Mouse (Mus musculus): ENCODE measurements around the gene Stau1. TPM values are rescaled to one million over a fixed set of nuclear protein-coding genes. Genes with fewer than 3 reads are reported as not detected.
A peak's percentile ranks its signal among the peaks of the same experiment; 100 is the strongest.
"Not testable (repeated sequence)": the region's sequence is repeated elsewhere in the genome, so short reads cannot be mapped to it uniquely, and the experiment has no call there.

The Stau1 gene
- total RNA-seq (2022), result 10 to 100 TPM; 40.7 to 48.5 (median 44.1) TPM

- peak; percentile 94 for DNase-seq (ENCODE audit: low spot score)
Measured at GRCm38 (mm10) chr2:166995796-166996532, at the start of gene Stau1. Stau1 (minus strand) TSS chr2:166996299.

- DNase-seq (ENCODE audit: low spot score), result no peak
Measured at GRCm38 (mm10) chr2:167043400-167044121, 47.5 kb upstream of the Stau1 start.

- no peak for DNase-seq (ENCODE audit: low spot score)
Measured at GRCm38 (mm10) chr2:167039386-167039785, 43.3 kb upstream of the Stau1 start.

DNA sequence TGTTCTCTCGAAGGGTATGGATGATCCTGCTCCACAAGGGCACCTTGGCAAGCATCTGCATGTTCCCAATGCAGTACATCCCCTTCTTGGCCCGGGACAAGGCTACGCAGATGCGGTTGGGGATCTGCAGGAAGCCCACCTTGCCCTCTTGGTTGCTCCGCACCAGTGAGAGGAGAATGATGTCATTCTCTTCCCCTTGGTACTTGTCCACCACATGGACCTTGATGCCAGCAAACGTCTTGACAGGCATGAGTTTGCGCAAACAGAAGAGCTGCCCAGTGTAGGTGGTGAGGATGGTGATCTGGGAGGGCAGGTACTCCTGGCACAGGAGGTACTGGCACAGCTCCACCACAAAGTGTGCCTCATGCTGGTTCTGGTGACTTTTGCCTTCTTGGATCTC lies 42.6 kb upstream of the Stau1 start:
- DNase-seq (ENCODE audit: low spot score), result no peak

DNA sequence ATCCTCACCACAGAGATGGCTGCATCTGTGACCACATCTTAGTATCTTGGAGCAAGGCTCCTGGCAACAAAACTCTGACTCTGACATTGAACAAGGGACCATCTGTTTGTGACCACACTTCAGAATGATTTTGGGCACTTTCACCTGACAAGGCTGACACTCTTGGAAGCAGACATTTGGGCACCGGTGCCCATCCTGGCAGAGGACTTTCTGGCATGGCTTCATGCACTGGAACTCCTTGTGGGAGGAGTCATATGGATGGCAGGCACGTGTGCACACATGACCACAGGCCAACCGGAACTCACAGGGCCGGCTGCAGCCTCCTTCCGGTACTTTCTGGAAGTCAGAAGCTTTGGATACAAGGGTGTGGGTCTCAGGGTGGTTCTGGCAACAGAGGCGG lies 42.2 kb upstream of the Stau1 start:
- DNase-seq (ENCODE audit: low spot score), result no peak

DNA sequence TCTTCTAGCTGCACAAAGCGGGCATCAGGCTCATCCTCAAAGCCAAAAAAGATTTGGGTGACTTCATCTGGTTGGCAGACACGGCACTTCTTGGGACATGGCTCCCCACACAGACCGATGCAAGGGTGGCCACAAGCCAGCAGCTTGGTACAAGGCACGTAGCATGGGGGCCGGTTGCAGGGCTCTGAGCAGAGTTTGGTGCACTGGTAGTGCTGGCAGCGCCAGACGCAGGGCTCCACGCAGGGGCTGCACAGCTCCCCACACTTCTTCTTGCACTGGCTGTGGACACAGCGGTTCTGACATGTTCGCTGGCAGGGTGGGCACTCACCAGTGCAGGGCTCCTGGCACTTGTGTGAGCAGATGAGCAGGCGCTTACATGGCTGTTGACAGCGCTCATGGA lies 41.6 kb upstream of the Stau1 start:
- no peak for DNase-seq (ENCODE audit: low spot score)

DNA sequence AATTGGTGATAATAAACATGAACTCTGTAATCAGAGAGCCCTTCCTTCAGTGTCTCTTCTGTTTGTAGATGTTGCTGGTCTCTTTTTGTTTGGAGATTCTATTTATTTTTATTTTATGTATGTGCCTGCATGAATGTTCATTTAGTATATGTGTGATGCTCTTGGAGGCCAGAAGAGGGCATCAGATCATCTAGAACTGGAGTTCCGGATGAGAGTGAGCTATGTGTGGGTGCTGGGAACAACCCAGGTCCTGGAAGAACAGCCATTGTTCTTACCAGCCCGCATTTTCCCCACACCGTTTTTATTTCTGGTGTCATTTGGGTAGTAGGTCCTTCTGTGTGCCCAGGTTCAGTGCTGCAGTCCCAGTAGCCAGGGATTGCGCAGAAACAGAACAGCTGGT lies 34.4 kb upstream of the Stau1 start:
- no peak for DNase-seq (ENCODE audit: low spot score)

- DNase-seq (ENCODE audit: low spot score), result no peak
Measured at GRCm38 (mm10) chr2:167028553-167028952, 32.5 kb upstream of the Stau1 start.

DNA sequence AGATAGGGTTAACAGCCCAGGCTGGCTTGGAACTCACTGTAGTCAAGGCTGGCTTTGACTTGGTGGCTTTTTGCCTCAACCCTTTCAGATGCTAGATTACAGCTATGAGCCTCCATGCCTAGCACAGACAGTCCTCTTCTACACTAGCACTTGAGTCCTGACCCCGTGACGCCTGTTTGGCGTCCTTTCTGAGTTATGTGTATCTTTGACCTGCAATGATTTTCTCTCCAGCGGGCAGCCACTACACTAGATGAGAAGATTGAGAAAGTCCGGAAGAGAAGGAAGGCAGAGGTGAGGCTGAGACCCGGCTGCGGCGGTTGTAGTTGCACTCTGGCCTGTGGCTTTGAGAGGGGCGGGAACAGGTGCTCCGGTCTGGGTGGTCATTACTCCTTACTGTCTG lies 23.3 kb upstream of the Stau1 start:
- DNase-seq (ENCODE audit: low spot score), result no peak

DNA sequence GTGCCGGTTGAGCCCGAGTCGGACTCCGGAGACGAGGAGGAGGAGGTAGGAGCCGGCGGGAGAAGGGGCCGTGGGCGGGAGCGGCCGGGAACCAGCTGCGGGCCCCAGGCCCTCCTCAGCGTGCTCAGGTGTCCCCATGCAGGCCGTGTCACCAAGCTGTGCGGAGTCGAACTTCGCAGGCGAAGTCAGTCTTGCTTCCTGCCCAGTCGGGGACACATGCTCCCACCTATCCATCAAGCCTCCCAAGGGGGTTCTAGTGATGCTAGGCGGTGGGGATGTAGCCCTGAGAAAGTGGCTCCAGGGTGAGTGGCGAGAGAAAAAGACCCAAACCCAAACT lies 19.3 kb upstream of the Stau1 start:
- DNase-seq (ENCODE audit: low spot score), result no peak

DNA sequence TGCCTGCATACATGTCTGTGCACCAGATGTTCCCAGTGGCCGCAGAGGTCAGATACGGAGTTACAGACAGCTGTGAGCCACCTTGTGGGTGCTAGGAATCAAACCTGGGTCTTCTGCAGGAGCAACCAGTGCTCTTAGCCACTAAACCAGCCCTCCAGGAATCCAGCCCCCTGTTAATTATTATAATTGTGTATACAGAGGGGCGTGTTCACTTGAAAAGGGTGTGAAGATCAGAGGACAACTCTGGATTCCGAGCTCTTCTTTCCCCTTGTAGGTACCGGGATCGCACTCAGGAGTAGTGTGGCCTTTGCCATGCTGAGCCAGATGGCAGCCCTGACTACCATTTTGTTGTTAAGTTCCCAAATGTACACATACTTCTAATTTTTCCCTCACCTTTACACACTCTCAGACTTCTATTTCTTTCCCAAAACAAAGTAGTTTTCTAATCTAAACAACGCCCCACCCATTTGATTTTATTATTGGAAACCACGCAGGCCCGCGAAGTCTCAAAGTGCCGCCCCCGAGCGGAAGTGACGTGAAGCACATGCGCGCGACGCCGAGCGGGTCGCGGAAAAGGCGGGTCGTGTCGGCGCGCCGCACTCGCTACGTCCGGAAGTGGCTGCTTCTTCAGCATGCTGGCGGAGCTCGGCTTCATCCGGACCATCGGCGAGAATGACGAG lies 18.7 kb upstream of the Stau1 start, which contains the start of gene Ddx27:
TSS of gene Ddx27 (plus strand) at position 492 of the 680 bp plus-strand sequence.
- peak; percentile 93 for DNase-seq (ENCODE audit: low spot score)

GRCm38 (mm10) chr2:167010546-167010945 lies 14.4 kb upstream of the Stau1 start:
- no peak for DNase-seq (ENCODE audit: low spot score)

DNA sequence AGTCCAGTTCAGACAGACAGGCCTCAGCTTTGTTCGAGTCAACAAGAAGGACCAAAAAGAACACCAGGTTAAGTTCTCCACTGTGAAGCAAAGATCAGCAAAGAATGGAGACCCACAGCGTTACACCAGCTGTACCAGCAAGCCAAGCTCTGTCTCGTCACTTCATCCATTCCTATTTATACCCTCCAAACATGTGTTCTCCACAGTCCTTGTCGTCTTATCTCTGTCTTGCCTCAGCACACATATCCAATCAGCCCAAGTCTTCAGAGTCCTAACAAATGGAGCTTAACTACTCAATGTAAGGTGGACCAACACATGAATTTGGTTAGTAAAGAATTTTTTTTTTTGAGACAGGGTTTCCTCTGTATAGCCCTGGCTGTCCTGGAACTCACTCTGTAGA lies 13.4 kb upstream of the Stau1 start:
- DNase-seq (ENCODE audit: low spot score), result no peak

- DNase-seq (ENCODE audit: low spot score), result not testable (repeated sequence)
Measured at GRCm38 (mm10) chr2:167007565-167007964, 11.5 kb upstream of the Stau1 start.

- no peak for DNase-seq (ENCODE audit: low spot score)
Measured at GRCm38 (mm10) chr2:167007001-167007491, 10.9 kb upstream of the Stau1 start.

DNA sequence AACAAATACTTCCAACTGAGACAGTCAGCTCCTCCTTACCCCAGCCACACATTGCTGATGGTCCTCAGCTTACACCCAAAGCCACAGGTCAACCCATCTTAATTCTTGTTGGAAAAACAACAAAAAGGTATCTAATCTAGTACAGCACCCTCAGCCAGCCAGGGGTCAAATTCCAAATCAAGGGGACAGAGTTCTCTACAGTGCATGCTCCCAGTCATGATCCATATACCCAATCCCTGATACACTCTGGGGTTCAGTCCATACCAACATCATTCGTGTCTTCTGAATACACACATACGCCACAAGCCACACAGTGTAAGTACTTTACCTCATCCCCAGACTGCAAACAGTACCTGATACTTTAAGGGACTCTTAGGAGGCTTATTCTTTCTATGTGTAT lies 10.3 kb upstream of the Stau1 start:
- DNase-seq (ENCODE audit: low spot score), result no peak

DNA sequence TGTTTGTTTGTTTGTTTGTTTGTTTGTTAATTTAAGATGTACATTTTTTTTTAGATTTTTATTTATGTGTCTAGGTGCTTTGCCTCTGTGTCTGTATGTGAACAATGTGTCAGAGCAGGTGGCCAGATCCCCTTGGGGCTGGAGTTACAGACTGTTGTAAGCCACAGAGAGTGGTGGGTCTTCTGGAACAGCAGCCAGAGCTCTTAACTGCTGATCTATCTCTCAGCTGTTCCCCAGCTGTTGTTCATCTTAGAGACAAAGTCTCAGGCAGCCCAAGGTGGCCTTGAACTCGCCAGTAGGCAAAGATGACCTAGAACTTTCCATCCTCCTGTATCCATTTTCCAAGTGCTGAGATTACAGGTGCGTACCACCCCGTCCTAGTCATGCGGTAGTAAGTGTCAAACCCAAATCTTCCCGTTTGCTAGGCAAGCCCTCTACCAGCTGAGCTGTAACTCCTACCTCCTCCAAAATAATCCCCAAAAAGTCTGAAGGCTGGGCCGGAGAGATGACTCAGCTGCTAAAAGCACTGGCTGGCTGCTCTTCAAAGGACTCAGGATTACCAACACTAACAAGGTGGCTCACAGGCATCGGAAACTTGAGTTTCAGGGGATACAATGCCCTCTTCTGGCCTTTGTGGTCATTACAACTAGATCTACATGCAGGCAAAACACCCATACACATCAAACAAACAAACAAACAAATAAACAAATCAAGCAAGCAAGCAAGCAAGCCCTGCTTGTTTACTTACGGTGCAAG lies 8.2 kb upstream of the Stau1 start:
- DNase-seq (ENCODE audit: low spot score), result peak; percentile 76

DNA sequence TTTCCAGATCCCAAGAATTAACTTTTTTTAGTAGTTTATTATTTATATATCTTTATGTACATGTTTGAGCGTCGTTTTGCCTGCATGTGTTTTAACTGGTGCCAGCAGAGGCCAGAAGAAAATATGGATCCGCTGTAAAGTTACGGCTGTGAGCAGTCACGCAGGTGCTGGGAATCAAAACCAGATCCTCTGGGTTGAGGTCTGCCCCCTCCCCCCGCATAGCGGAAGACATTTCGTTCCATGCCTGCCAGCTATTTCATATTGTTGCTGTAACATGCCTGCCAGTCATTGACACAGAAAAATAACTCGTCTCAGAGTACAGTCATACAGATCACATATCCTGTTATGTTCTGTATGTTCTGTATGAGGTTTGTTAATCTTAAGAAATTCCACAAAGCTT lies 5.4 kb upstream of the Stau1 start:
- no peak for DNase-seq (ENCODE audit: low spot score)

- DNase-seq (ENCODE audit: low spot score), result no peak
Measured at GRCm38 (mm10) chr2:166996533-166996894, 415 bp upstream of the Stau1 start.

GRCm38 (mm10) chr2:166995021-166995795 lies 891 bp downstream of the Stau1 start:
- DNase-seq (ENCODE audit: low spot score), result no peak

DNA sequence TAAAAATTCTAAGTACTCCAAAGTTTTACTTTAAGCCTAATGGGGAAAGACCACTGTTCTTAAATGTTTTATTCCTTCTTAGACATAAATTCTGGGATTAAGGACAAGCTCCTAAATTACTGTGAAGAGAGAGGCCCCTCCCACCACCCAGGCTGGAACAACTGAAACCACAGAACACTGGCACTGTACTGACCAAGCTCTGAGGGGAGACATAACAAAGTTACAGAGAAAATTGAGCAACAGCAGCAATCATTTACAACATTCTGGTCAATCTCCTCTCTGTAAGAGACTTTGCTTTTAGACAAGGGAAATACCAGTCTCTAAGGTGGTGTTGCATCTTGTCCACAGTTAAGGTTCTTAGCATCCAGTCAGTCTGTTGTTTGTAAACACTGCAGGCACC lies 4.2 kb downstream of the Stau1 start:
- no peak for DNase-seq (ENCODE audit: low spot score)

Data from heart, adult 8-10 months (tissue).